Mouse (Mus musculus) olfactory bulb, adult 2 months (tissue): ENCODE measurements around the gene 9930111J21Rik1.
"Not testable (repeated sequence)": the region's sequence is repeated elsewhere in the genome, so short reads cannot be mapped to it uniquely, and the experiment has no call there.

Experiments
- CTCF ChIP-seq: fragments of 200-500 bp; IDR thresholded peaks from 2 replicates; pipeline ENCODE4 v1.5.1; 2012; ENCODE audit warnings: low read depth, mild to moderate bottlenecking, low read length, moderate library complexity; ENCODE audit not compliant: insufficient read depth
- POLR2A ChIP-seq: fragments of 200-500 bp; IDR thresholded peaks from 2 replicates; pipeline ENCODE4 v1.6.1; 2012; ENCODE audit warnings: mild to moderate bottlenecking, low read depth, low read length, moderate library complexity; ENCODE audit not compliant: insufficient read depth

- TF ChIP-seq POLR2A, CTCF: not testable (repeated sequence)
These were observed 52.8 kb downstream of the 9930111J21Rik1 start for GRCm38 (mm10) chr11:48926437-48926836.
